Mouse (Mus musculus) thymus, adult 2 months (tissue): Measurements from ENCODE around the gene Gm10972.
"Not testable (repeated sequence)": the region's sequence is repeated elsewhere in the genome, so short reads cannot be mapped to it uniquely, and the experiment has no call there.

Experiments
- CTCF ChIP-seq: fragments of 200-500 bp; IDR thresholded peaks from 2 replicates; pipeline ENCODE4 v1.5.1; 2012; ENCODE audit warnings: mild to moderate bottlenecking, control low read depth, low read length, moderate library complexity, borderline replicate concordance; ENCODE audit not compliant: control insufficient read depth, poor library complexity, insufficient read depth; ENCODE audit errors: extremely low read depth
- POLR2A ChIP-seq: fragments of 200-500 bp; IDR thresholded peaks from 2 replicates; pipeline ENCODE4 v1.6.1; 2012; ENCODE audit warnings: mild to moderate bottlenecking, low read length, control low read depth, moderate library complexity; ENCODE audit not compliant: control insufficient read depth, poor library complexity, insufficient read depth; ENCODE audit errors: extremely low read depth

DNA sequence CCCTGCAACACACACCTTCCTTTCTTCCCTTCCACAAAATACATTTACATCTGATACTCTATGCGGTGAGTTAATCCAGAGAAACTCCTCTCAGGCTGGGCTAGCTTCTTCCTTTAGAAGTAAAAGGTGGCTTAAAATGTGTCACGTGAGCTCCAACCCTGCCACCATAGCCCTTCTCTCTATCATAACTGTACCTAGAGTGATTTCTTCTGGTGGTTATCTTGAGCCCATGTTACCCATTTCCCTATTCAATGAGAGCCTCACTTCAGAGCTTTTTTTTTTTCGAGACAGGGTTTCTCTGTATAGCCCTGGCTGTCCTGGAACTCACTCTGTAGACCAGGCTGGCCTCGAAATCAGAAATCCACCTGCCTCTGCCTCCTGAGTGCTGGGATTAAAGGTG is 48.8 kb downstream of the Gm10972 start:
- not testable (repeated sequence) for TF ChIP-seq CTCF, POLR2A
